Mouse (Mus musculus): ENCODE data around the gene Kcnrg. TPM values are rescaled to one million over a fixed set of nuclear protein-coding genes. Genes with fewer than 3 reads are reported as not detected.

Gene Kcnrg
- polyA plus RNA-seq, 1 experiment = not detected

GRCm38 (mm10) chr14:61635969-61636368 is 28.7 kb downstream of the Kcnrg start:
- no peak for DNase-seq (ENCODE audit: low read depth in 1 of 2, low spot score in 2 of 2)
- TF ChIP-seq POLR2A (IDR thresholded peaks at IDR 0.05; ENCODE audit: low read depth, low read length) = no peak
- no peak for TF ChIP-seq CTCF (IDR thresholded peaks at IDR 0.05; ENCODE audit: extremely low read depth, insufficient read depth, insufficient read length, insufficient replicate concordance)
- no peak overlapping the region for H3K27ac ChIP-seq (ENCODE audit: insufficient read depth, low read length)
- H3K4me1 ChIP-seq (ENCODE audit: control insufficient read depth, insufficient read depth, insufficient read length) = no peaks in the 10 kb centered on the region
- H3K36me3 ChIP-seq (ENCODE audit: control insufficient read depth, insufficient read depth, low read length) = peaks cover 8% of the 10 kb centered on the region
- H3K27me3 ChIP-seq (ENCODE audit: control insufficient read depth, insufficient read depth, low read length) = no peaks in the 10 kb centered on the region
- no peak overlapping the region for H3K4me3 ChIP-seq (ENCODE audit: extremely low read depth, insufficient read depth, insufficient read length)

GRCm38 (mm10) chr14:61642668-61643067 is 35.4 kb downstream of the Kcnrg start:
- no peaks in the 10 kb centered on the region for H3K27me3 ChIP-seq (ENCODE audit: control insufficient read depth, insufficient read depth, low read length)
- no peak for TF ChIP-seq CTCF (IDR thresholded peaks at IDR 0.05; ENCODE audit: extremely low read depth, insufficient read depth, insufficient read length, insufficient replicate concordance)
- no peak for TF ChIP-seq POLR2A (IDR thresholded peaks at IDR 0.05; ENCODE audit: low read depth, low read length)
- no peak overlapping the region for H3K4me3 ChIP-seq (ENCODE audit: extremely low read depth, insufficient read depth, insufficient read length)
- H3K36me3 ChIP-seq (ENCODE audit: control insufficient read depth, insufficient read depth, low read length) = no peaks in the 10 kb centered on the region; the same call in 1 of the 2 replicates
- WGBS = 83% methylated on average over 1 of the region's 1 CpGs
- H3K4me1 ChIP-seq (ENCODE audit: control insufficient read depth, insufficient read depth, insufficient read length) = no peaks in the 10 kb centered on the region
- no peak for DNase-seq (ENCODE audit: low read depth in 1 of 2, low spot score in 2 of 2)
- H3K27ac ChIP-seq (ENCODE audit: insufficient read depth, low read length) = no peak overlapping the region

- H3K4me3 ChIP-seq (ENCODE audit: extremely low read depth, insufficient read depth, insufficient read length) = no peak overlapping the region
- no peak for DNase-seq (ENCODE audit: low read depth in 1 of 2, low spot score in 2 of 2)
- TF ChIP-seq CTCF (IDR thresholded peaks at IDR 0.05; ENCODE audit: extremely low read depth, insufficient read depth, insufficient read length, insufficient replicate concordance) = no peak
- no peak for TF ChIP-seq POLR2A (IDR thresholded peaks at IDR 0.05; ENCODE audit: low read depth, low read length)
- no peaks in the 10 kb centered on the region for H3K27me3 ChIP-seq (ENCODE audit: control insufficient read depth, insufficient read depth, low read length)
- no peak overlapping the region for H3K27ac ChIP-seq (ENCODE audit: insufficient read depth, low read length)
- H3K36me3 ChIP-seq (ENCODE audit: control insufficient read depth, insufficient read depth, low read length) = no peaks in the 10 kb centered on the region; the same call in 1 of the 2 replicates
- no peaks in the 10 kb centered on the region for H3K4me1 ChIP-seq (ENCODE audit: control insufficient read depth, insufficient read depth, insufficient read length)
- 59% methylated on average over 1 of the region's 1 CpGs for WGBS
Observed at GRCm38 (mm10) chr14:61645547-61645946, 38.3 kb downstream of the Kcnrg start.

GRCm38 (mm10) chr14:61647182-61647880 is 40.1 kb downstream of the Kcnrg start:
- peak in 1 of 2 experiments; percentile 7 for DNase-seq (ENCODE audit: low read depth in 1 of 2, low spot score in 2 of 2)
- no peaks in the 10 kb centered on the region for H3K4me1 ChIP-seq (ENCODE audit: control insufficient read depth, insufficient read depth, insufficient read length)
- TF ChIP-seq POLR2A (IDR thresholded peaks at IDR 0.05; ENCODE audit: low read depth, low read length) (no peak), CTCF (IDR thresholded peaks at IDR 0.05; ENCODE audit: extremely low read depth, insufficient read depth, insufficient read length, insufficient replicate concordance) (no peak)
- H3K27ac ChIP-seq (ENCODE audit: insufficient read depth, low read length) = peak overlapping the region; percentile 79
- no peaks in the 10 kb centered on the region for H3K27me3 ChIP-seq (ENCODE audit: control insufficient read depth, insufficient read depth, low read length)
- H3K4me3 ChIP-seq (ENCODE audit: extremely low read depth, insufficient read depth, insufficient read length) = peak overlapping the region; percentile 75
- no peaks in the 10 kb centered on the region; the same call in 1 of the 2 replicates for H3K36me3 ChIP-seq (ENCODE audit: control insufficient read depth, insufficient read depth, low read length)
- WGBS = under 1% methylated on average over 24 of the region's 24 CpGs

GRCm38 (mm10) chr14:61647881-61648684 is 40.8 kb downstream of the Kcnrg start:
- TF ChIP-seq CTCF (IDR thresholded peaks at IDR 0.05; ENCODE audit: extremely low read depth, insufficient read depth, insufficient read length, insufficient replicate concordance) = no peak
- TF ChIP-seq POLR2A (IDR thresholded peaks at IDR 0.05; ENCODE audit: low read depth, low read length) = no peak
- Histone ChIP-seq H3K36me3 (ENCODE audit: control insufficient read depth, insufficient read depth, low read length) (no peaks in the 10 kb centered on the region; the same call in 1 of the 2 replicates), H3K27me3 (ENCODE audit: control insufficient read depth, insufficient read depth, low read length) (no peaks in the 10 kb centered on the region), H3K4me1 (ENCODE audit: control insufficient read depth, insufficient read depth, insufficient read length) (no peaks in the 10 kb centered on the region), H3K4me3 (ENCODE audit: extremely low read depth, insufficient read depth, insufficient read length) (peak overlapping the region; percentile 75), H3K27ac (ENCODE audit: insufficient read depth, low read length) (peak overlapping the region; percentile 79)
- 1% methylated on average over 81 of the region's 95 CpGs for WGBS
- peak in 1 of 2 experiments; percentile 51 for DNase-seq (ENCODE audit: low read depth in 1 of 2, low spot score in 2 of 2)

- 2% methylated on average over 62 of the region's 62 CpGs for WGBS
- DNase-seq (ENCODE audit: low read depth in 1 of 2, low spot score in 2 of 2) = peak; percentile 94 to 97
- TF ChIP-seq POLR2A (IDR thresholded peaks at IDR 0.05; ENCODE audit: low read depth, low read length) (peak; percentile 89), CTCF (IDR thresholded peaks at IDR 0.05; ENCODE audit: extremely low read depth, insufficient read depth, insufficient read length, insufficient replicate concordance) (no peak)
Observed at GRCm38 (mm10) chr14:61648685-61649504, 41.6 kb downstream of the Kcnrg start.

More at GRCm38 (mm10) chr14:61648685-61649504, 41.6 kb downstream of the Kcnrg start:
- Histone ChIP-seq H3K27ac (ENCODE audit: insufficient read depth, low read length) (peak overlapping the region; percentile 79), H3K36me3 (ENCODE audit: control insufficient read depth, insufficient read depth, low read length) (no peaks in the 10 kb centered on the region), H3K4me1 (ENCODE audit: control insufficient read depth, insufficient read depth, insufficient read length) (no peaks in the 10 kb centered on the region), H3K27me3 (ENCODE audit: control insufficient read depth, insufficient read depth, low read length) (no peaks in the 10 kb centered on the region), H3K4me3 (ENCODE audit: extremely low read depth, insufficient read depth, insufficient read length) (peak overlapping the region; percentile 75)

Measured in spleen, adult 2 months (tissue).